13 mouse cellular contexts compared by ENCODE assay signal in the genomic region with DNA sequence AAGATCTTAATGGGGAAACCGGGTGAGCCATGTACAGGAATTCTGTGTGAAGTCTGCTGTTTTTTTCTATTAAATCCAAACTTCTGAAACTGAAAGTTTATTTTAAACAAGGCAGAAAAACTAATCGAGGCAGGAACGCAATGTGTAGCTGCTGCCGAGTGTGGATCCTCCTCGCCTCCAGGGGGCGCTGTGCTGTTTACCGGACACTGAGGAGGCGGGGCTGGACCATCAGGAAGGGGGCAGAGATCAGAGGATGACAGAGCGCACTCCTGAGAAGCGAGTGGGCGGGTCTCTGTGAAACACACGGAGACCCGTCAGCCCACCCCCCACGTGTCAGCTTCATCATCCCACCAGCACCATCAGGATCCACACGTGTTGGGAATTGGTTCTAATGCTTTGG. TPM values are rescaled to one million over a fixed set of nuclear protein-coding genes. Genes with fewer than 3 reads are reported as not detected.
DNase-seq lines count a peak whose midpoint lies in the region; ATAC-seq and TF ChIP-seq lines count a peak whose summit lies in the region.
"Had no signal": no experiment of that assay in that cellular context is flagged by ENCODE, and none has a peak within 500 bp of the region (broad histone marks: within the 10 kb centered on the region; RNA-seq: fewer than 3 reads in every experiment).

No protein-coding gene starts in this region.

- no peaks in the 10 kb centered on the region for H3K4me1 ChIP-seq in hindbrain, postnatal 0 days (ENCODE audit: insufficient read depth, low read length)
- no peaks in the 10 kb centered on the region for H3K4me1 ChIP-seq in hindbrain, embryonic 14.5 days (replicated peaks; ENCODE audit: control insufficient read depth, insufficient read depth, low read length)
- no peaks in the 10 kb centered on the region for H3K4me1 ChIP-seq in midbrain, postnatal 0 days (ENCODE audit: insufficient read depth, low read length)
- no peaks in the 10 kb centered on the region for H3K4me1 ChIP-seq in midbrain, embryonic 10.5 days
- no peaks in the 10 kb centered on the region for H3K4me1 ChIP-seq in small intestine, adult 2 months (ENCODE audit: control insufficient read depth, insufficient read depth, insufficient read length, low read length)
- H3K4me1 ChIP-seq: neural tube, embryonic 15.5 days had no signal

- TF ChIP-seq POLR2A in small intestine, adult 2 months (IDR thresholded peaks at IDR 0.05; ENCODE audit: low read depth, low read length) = no peak

- H3K9ac ChIP-seq in hindbrain, postnatal 0 days (replicated peaks; ENCODE audit: low read length) = no peak overlapping the region
- H3K9ac ChIP-seq in hindbrain, embryonic 14.5 days = no peak overlapping the region
- H3K9ac ChIP-seq in midbrain, postnatal 0 days (replicated peaks; ENCODE audit: low read length, poor library complexity, severe bottlenecking) = no peak overlapping the region
- H3K9ac ChIP-seq: heart, embryonic 15.5 days; neural tube, embryonic 15.5 days had no signal

- no peaks in the 10 kb centered on the region for H3K36me3 ChIP-seq in hindbrain, postnatal 0 days (ENCODE audit: insufficient read depth, low read length)
- no peaks in the 10 kb centered on the region for H3K36me3 ChIP-seq in hindbrain, embryonic 14.5 days (replicated peaks; ENCODE audit: control insufficient read depth, insufficient read depth)
- no peaks in the 10 kb centered on the region for H3K36me3 ChIP-seq in midbrain, postnatal 0 days (ENCODE audit: insufficient read depth, low read length)
- H3K36me3 ChIP-seq in midbrain, embryonic 10.5 days = no peaks in the 10 kb centered on the region
- H3K36me3 ChIP-seq in small intestine, adult 2 months (ENCODE audit: control insufficient read depth, insufficient read depth, low read length) = no peaks in the 10 kb centered on the region
- H3K36me3 ChIP-seq: heart, embryonic 15.5 days; neural tube, embryonic 15.5 days had no signal

- ATAC-seq in hindbrain, postnatal 0 days = no peak
- ATAC-seq in hindbrain, embryonic 14.5 days (ENCODE audit: low FRiP score) = no peak
- ATAC-seq in midbrain, postnatal 0 days (ENCODE audit: low FRiP score) = no peak
- ATAC-seq: forebrain, embryonic 14.5 days had no signal

- H3K4me3 ChIP-seq in hindbrain, postnatal 0 days (ENCODE audit: low read length) = no peak overlapping the region
- H3K4me3 ChIP-seq in hindbrain, embryonic 14.5 days (replicated peaks; ENCODE audit: low read length) = no peak overlapping the region
- no peak overlapping the region for H3K4me3 ChIP-seq in midbrain, postnatal 0 days (ENCODE audit: low read depth, low read length)
- no peak overlapping the region for H3K4me3 ChIP-seq in midbrain, embryonic 10.5 days
- no peak overlapping the region for H3K4me3 ChIP-seq in small intestine, adult 2 months (ENCODE audit: low read depth, low read length)
- H3K4me3 ChIP-seq: heart, embryonic 15.5 days; neural tube, embryonic 15.5 days had no signal

- DNase-seq in hindbrain, postnatal 0 days (ENCODE audit: low spot score) = no peak
- no peak for DNase-seq in hindbrain, embryonic 14.5 days (ENCODE audit: low spot score)
- DNase-seq in midbrain, postnatal 0 days (ENCODE audit: low spot score) = no peak
- no peak for DNase-seq in midbrain, embryonic 10.5 days (ENCODE audit: low spot score)
- DNase-seq in NIH3T3 (ENCODE audit: low read depth) = peak; percentile 13
- DNase-seq in ovary, postnatal 10 days (ENCODE audit: low spot score) = no peak
- DNase-seq in heart, postnatal 25 days (ENCODE audit: low spot score) = no peak
- DNase-seq: embryo, embryonic 11 days; kidney, adult 9 months had no signal

- no peak overlapping the region for H3K4me2 ChIP-seq in hindbrain, postnatal 0 days (ENCODE audit: low read depth, low read length)
- no peak overlapping the region for H3K4me2 ChIP-seq in hindbrain, embryonic 14.5 days (replicated peaks)
- no peak overlapping the region for H3K4me2 ChIP-seq in midbrain, postnatal 0 days (ENCODE audit: low read depth, low read length, poor library complexity, severe bottlenecking)
- H3K4me2 ChIP-seq: heart, embryonic 15.5 days; neural tube, embryonic 15.5 days had no signal

- peak; percentile 38 for TF ChIP-seq CTCF in hindbrain, postnatal 0 days (IDR thresholded peaks at IDR 0.05; ENCODE audit: low read depth)
- TF ChIP-seq CTCF in midbrain, postnatal 0 days (IDR thresholded peaks at IDR 0.05) = peak; percentile 55
- peak; percentile 41; the same call in 1 of the 2 replicates for TF ChIP-seq CTCF in small intestine, adult 2 months (IDR thresholded peaks at IDR 0.05; ENCODE audit: extremely low read depth, insufficient read length, insufficient replicate concordance, low read depth, low read length)

- H3K27ac ChIP-seq in hindbrain, postnatal 0 days = no peak overlapping the region
- H3K27ac ChIP-seq in hindbrain, embryonic 14.5 days = no peak overlapping the region
- H3K27ac ChIP-seq in midbrain, postnatal 0 days (ENCODE audit: low read depth, low read length) = no peak overlapping the region
- no peak overlapping the region for H3K27ac ChIP-seq in midbrain, embryonic 10.5 days (replicated peaks)
- H3K27ac ChIP-seq in small intestine, adult 2 months (ENCODE audit: insufficient read depth, low read depth, low read length) = no peak overlapping the region
- H3K27ac ChIP-seq: heart, embryonic 15.5 days; neural tube, embryonic 15.5 days had no signal

- H3K9me3 ChIP-seq in hindbrain, postnatal 0 days (ENCODE audit: low read length) = no peaks in the 10 kb centered on the region; the same call in 1 of the 2 replicates
- no peaks in the 10 kb centered on the region; the same call in 1 of the 2 replicates for H3K9me3 ChIP-seq in hindbrain, embryonic 14.5 days (ENCODE audit: control insufficient read depth, low read length)
- no peaks in the 10 kb centered on the region for H3K9me3 ChIP-seq in midbrain, postnatal 0 days (ENCODE audit: low read length)
- no peaks in the 10 kb centered on the region for H3K9me3 ChIP-seq in midbrain, embryonic 10.5 days (replicated peaks)
- H3K9me3 ChIP-seq: heart, embryonic 15.5 days; neural tube, embryonic 15.5 days had no signal

- H3K27me3 ChIP-seq in hindbrain, postnatal 0 days (ENCODE audit: insufficient read depth, low read length) = no peaks in the 10 kb centered on the region
- H3K27me3 ChIP-seq in hindbrain, embryonic 14.5 days (ENCODE audit: control insufficient read depth, insufficient read depth, low read length) = no peaks in the 10 kb centered on the region
- H3K27me3 ChIP-seq in midbrain, postnatal 0 days (ENCODE audit: insufficient read depth, low read length) = no peaks in the 10 kb centered on the region
- no peaks in the 10 kb centered on the region for H3K27me3 ChIP-seq in midbrain, embryonic 10.5 days (ENCODE audit: low read depth, poor library complexity, severe bottlenecking)
- peaks cover 14% of the 10 kb centered on the region for H3K27me3 ChIP-seq in small intestine, adult 2 months (ENCODE audit: control insufficient read depth, insufficient read depth, low read length)
- H3K27me3 ChIP-seq: heart, embryonic 15.5 days; neural tube, embryonic 15.5 days had no signal

- intact Hi-C loops in heart, postnatal 25 days (cut with DNase I) = no loop called here

- 68% methylated on average over 15 of the region's 15 CpGs for WGBS in hindbrain, postnatal 0 days
- 73% methylated on average over 15 of the region's 15 CpGs for WGBS in hindbrain, embryonic 14.5 days
- 76% methylated on average over 15 of the region's 15 CpGs for WGBS in midbrain, postnatal 0 days
- WGBS in midbrain, embryonic 10.5 days = 69% methylated on average over 15 of the region's 15 CpGs
- WGBS in small intestine, adult 2 months = 76% methylated on average over 15 of the region's 15 CpGs

RNA-seq across cellular contexts. Expression of a gene that starts 58.0 kb away (rescaled TPM):
- 1.6 and 3.3 TPM in 2 replicates for total RNA-seq in hindbrain, postnatal 0 days (2014; rRNA removed)
- 1.2 and 1.6 TPM in 2 replicates for polyA plus RNA-seq in hindbrain, postnatal 0 days (2015; fragmentation: Nextera tagmentation; extraction: Ambion mirVana)
- polyA plus RNA-seq in hindbrain, embryonic 14.5 days (2014; fragmentation: Nextera tagmentation; extraction: Ambion mirVana) = 0.65 and 1.3 TPM in 2 replicates
- 0.99 and 1.6 TPM in 2 replicates for total RNA-seq in midbrain, postnatal 0 days (2014; rRNA removed)
- polyA plus RNA-seq in midbrain, postnatal 0 days (2015; fragmentation: Nextera tagmentation; extraction: Ambion mirVana) = 0.80 and 1.1 TPM in 2 replicates
- polyA plus RNA-seq in midbrain, embryonic 10.5 days (2016; fragmentation: Nextera tagmentation; extraction: Ambion mirVana) = 0.56 and 0.77 TPM in 2 replicates
- polyA plus RNA-seq in small intestine, adult 2 months (2012; rRNA removed) = 0.52 and 0.65 TPM in 2 replicates
- 10 to 100 TPM; 22.6 to 23.2 TPM for total RNA-seq in heart, postnatal 25 days (2021)
